26 mouse cellular contexts compared by ENCODE assay signal in the genomic region with DNA sequence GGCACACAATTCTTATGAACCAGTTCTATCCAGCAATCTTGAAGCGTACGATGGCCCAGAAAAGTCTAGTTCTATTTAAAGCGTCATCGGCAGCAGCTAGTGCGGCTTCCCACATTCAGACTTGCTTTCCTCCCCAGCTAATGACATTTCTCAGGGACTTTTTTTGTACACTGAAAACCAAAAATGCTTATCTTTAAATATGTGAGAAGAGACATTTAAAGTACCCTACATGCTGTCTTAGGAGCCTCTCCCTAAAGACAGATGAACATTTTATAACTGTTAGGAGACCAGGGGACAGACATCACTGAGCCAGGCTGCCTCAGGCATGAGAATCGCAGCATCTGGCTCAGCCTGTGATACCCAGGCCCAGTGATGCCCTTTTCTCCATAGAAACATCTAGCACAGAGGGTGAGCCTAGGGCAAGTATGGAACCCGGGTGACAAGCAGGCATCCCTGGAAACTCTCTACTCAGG. TPM values are rescaled to one million over a fixed set of nuclear protein-coding genes. Genes with fewer than 3 reads are reported as not detected.
DNase-seq lines count a peak whose midpoint lies in the region; ATAC-seq and TF ChIP-seq lines count a peak whose summit lies in the region.
"Had no signal": no experiment of that assay in that cellular context is flagged by ENCODE, and none has a peak within 500 bp of the region (broad histone marks: within the 10 kb centered on the region; RNA-seq: fewer than 3 reads in every experiment).

No protein-coding gene starts in this region.

- no peaks in the 10 kb centered on the region for H3K9me3 ChIP-seq in forebrain, embryonic 16.5 days (ENCODE audit: control insufficient read depth, low read length)
- H3K9me3 ChIP-seq in forebrain, embryonic 14.5 days (replicated peaks; ENCODE audit: control insufficient read depth, low read length) = no peaks in the 10 kb centered on the region
- H3K9me3 ChIP-seq in hindbrain, postnatal 0 days (ENCODE audit: low read length) = no peaks in the 10 kb centered on the region
- no peaks in the 10 kb centered on the region; the same call in 1 of the 2 replicates for H3K9me3 ChIP-seq in hindbrain, embryonic 16.5 days (ENCODE audit: control insufficient read depth, low read length)
- H3K9me3 ChIP-seq: hindbrain, embryonic 12.5 days; stomach, embryonic 15.5 days had no signal

- WGBS in forebrain, embryonic 16.5 days = 83% methylated on average over 7 of the region's 7 CpGs
- 85% methylated on average over 7 of the region's 7 CpGs for WGBS in forebrain, embryonic 14.5 days
- 66% methylated on average over 7 of the region's 7 CpGs for WGBS in hindbrain, postnatal 0 days
- 61% methylated on average over 7 of the region's 7 CpGs for WGBS in hindbrain, embryonic 16.5 days
- 31% methylated on average over 7 of the region's 7 CpGs for WGBS in olfactory bulb, adult 2 months

- no peaks in the 10 kb centered on the region for H3K36me3 ChIP-seq in forebrain, embryonic 16.5 days (ENCODE audit: control insufficient read depth, insufficient read depth)
- no peaks in the 10 kb centered on the region for H3K36me3 ChIP-seq in forebrain, embryonic 14.5 days (ENCODE audit: control insufficient read depth, insufficient read depth, low read length)
- H3K36me3 ChIP-seq in hindbrain, postnatal 0 days (ENCODE audit: insufficient read depth, low read length) = no peaks in the 10 kb centered on the region
- H3K36me3 ChIP-seq in hindbrain, embryonic 16.5 days (ENCODE audit: control insufficient read depth, insufficient read depth, low read length) = no peaks in the 10 kb centered on the region
- H3K36me3 ChIP-seq: hindbrain, embryonic 12.5 days; limb, embryonic 12.5 days; liver, embryonic 13.5 days; midbrain, embryonic 10.5 days; stomach, embryonic 15.5 days had no signal

- no peak overlapping the region for H3K4me3 ChIP-seq in forebrain, embryonic 16.5 days (replicated peaks; ENCODE audit: low read length)
- H3K4me3 ChIP-seq in forebrain, embryonic 14.5 days (ENCODE audit: low read depth, low read length) = no peak overlapping the region
- no peak overlapping the region for H3K4me3 ChIP-seq in hindbrain, postnatal 0 days (ENCODE audit: low read length)
- H3K4me3 ChIP-seq in hindbrain, embryonic 16.5 days (ENCODE audit: low read length) = no peak overlapping the region
- H3K4me3 ChIP-seq in olfactory bulb, adult 2 months (ENCODE audit: insufficient read depth, low read depth, low read length) = no peak overlapping the region
- H3K4me3 ChIP-seq: erythroblast, embryonic 14.5 days; hindbrain, embryonic 12.5 days; limb, embryonic 12.5 days; liver, embryonic 13.5 days; midbrain, embryonic 10.5 days; stomach, embryonic 15.5 days had no signal

- H3K27ac ChIP-seq in forebrain, embryonic 16.5 days (ENCODE audit: low read length) = peak overlapping the region; percentile 58
- H3K27ac ChIP-seq in forebrain, embryonic 14.5 days (ENCODE audit: low read depth, low read length) = no peak overlapping the region
- peak overlapping the region; percentile 20; the same call in 1 of the 2 replicates for H3K27ac ChIP-seq in hindbrain, postnatal 0 days
- H3K27ac ChIP-seq in hindbrain, embryonic 16.5 days (ENCODE audit: low read depth, low read length) = no peak overlapping the region; the same call in 1 of the 2 replicates
- H3K27ac ChIP-seq in olfactory bulb, adult 2 months (ENCODE audit: insufficient read depth, low read depth, low read length) = peak overlapping the region; percentile 75
- H3K27ac ChIP-seq: hindbrain, embryonic 12.5 days; limb, embryonic 12.5 days; liver, embryonic 13.5 days; macrophage; midbrain, embryonic 10.5 days; stomach, embryonic 15.5 days had no signal

- no peak for TF ChIP-seq CTCF in hindbrain, postnatal 0 days (IDR thresholded peaks at IDR 0.05; ENCODE audit: low read depth)
- TF ChIP-seq CTCF in olfactory bulb, adult 2 months (IDR thresholded peaks at IDR 0.05; ENCODE audit: insufficient read depth, low read depth, low read length) = no peak

- no peak for ATAC-seq in forebrain, embryonic 16.5 days
- no peak for ATAC-seq in forebrain, embryonic 14.5 days
- no peak for ATAC-seq in hindbrain, postnatal 0 days
- no peak for ATAC-seq in hindbrain, embryonic 16.5 days
- ATAC-seq: CD4-positive, CD25-positive, alpha-beta regulatory T cell, adult 4 months; intestine, embryonic 16.5 days; Patski had no signal

- no peak overlapping the region for H3K4me2 ChIP-seq in forebrain, embryonic 16.5 days (ENCODE audit: low read length)
- H3K4me2 ChIP-seq in forebrain, embryonic 14.5 days (ENCODE audit: low read length) = no peak overlapping the region
- H3K4me2 ChIP-seq in hindbrain, postnatal 0 days (ENCODE audit: low read depth, low read length) = no peak overlapping the region
- H3K4me2 ChIP-seq in hindbrain, embryonic 16.5 days (ENCODE audit: low read length) = no peak overlapping the region
- H3K4me2 ChIP-seq: heart, embryonic 11.5 days; hindbrain, embryonic 12.5 days; limb, embryonic 12.5 days; liver, embryonic 13.5 days; lung, embryonic 14.5 days; stomach, embryonic 15.5 days had no signal

- H3K4me1 ChIP-seq in forebrain, embryonic 16.5 days (replicated peaks; ENCODE audit: control insufficient read depth, insufficient read depth, low read length) = no peaks in the 10 kb centered on the region
- no peaks in the 10 kb centered on the region for H3K4me1 ChIP-seq in forebrain, embryonic 14.5 days (ENCODE audit: control insufficient read depth, insufficient read depth, low read length)
- H3K4me1 ChIP-seq in hindbrain, postnatal 0 days (ENCODE audit: insufficient read depth, low read length) = no peaks in the 10 kb centered on the region
- H3K4me1 ChIP-seq in hindbrain, embryonic 16.5 days (ENCODE audit: control insufficient read depth, insufficient read depth, low read depth, low read length) = no peaks in the 10 kb centered on the region
- peaks cover 3% of the 10 kb centered on the region for H3K4me1 ChIP-seq in olfactory bulb, adult 2 months (ENCODE audit: control insufficient read depth, insufficient read depth, low read length)
- H3K4me1 ChIP-seq: limb, embryonic 12.5 days; liver, embryonic 13.5 days; stomach, embryonic 15.5 days had no signal

- no peak overlapping the region for H3K9ac ChIP-seq in forebrain, embryonic 16.5 days (replicated peaks; ENCODE audit: low read depth, low read length)
- H3K9ac ChIP-seq in forebrain, embryonic 14.5 days (ENCODE audit: low read length) = no peak overlapping the region
- no peak overlapping the region for H3K9ac ChIP-seq in hindbrain, postnatal 0 days (replicated peaks; ENCODE audit: low read length)
- H3K9ac ChIP-seq in hindbrain, embryonic 16.5 days (ENCODE audit: low read depth, low read length) = no peak overlapping the region
- H3K9ac ChIP-seq: hindbrain, embryonic 12.5 days; limb, embryonic 12.5 days; liver, embryonic 13.5 days; lung, embryonic 14.5 days; stomach, embryonic 15.5 days had no signal

- no peaks in the 10 kb centered on the region for H3K27me3 ChIP-seq in forebrain, embryonic 16.5 days (replicated peaks; ENCODE audit: control insufficient read depth, insufficient read depth, low read length)
- H3K27me3 ChIP-seq in forebrain, embryonic 14.5 days (replicated peaks; ENCODE audit: control insufficient read depth, insufficient read depth, low read length) = no peaks in the 10 kb centered on the region
- H3K27me3 ChIP-seq in hindbrain, postnatal 0 days (ENCODE audit: insufficient read depth, low read length) = no peaks in the 10 kb centered on the region
- no peaks in the 10 kb centered on the region for H3K27me3 ChIP-seq in hindbrain, embryonic 16.5 days (replicated peaks; ENCODE audit: control insufficient read depth, insufficient read depth, low read length)
- H3K27me3 ChIP-seq: hindbrain, embryonic 12.5 days; limb, embryonic 12.5 days; liver, embryonic 13.5 days; Patski; stomach, embryonic 15.5 days had no signal

- no peak for DNase-seq in forebrain, embryonic 14.5 days (ENCODE audit: low spot score)
- no peak for DNase-seq in hindbrain, postnatal 0 days (ENCODE audit: low spot score)
- peak; percentile 60 for DNase-seq in retina, postnatal 1 day
- DNase-seq in retina, embryonic 14.5 days (ENCODE audit: low spot score) = no peak
- no peak for DNase-seq in lung, postnatal 14 days
- DNase-seq: adrenal gland, adult 8-10 months; cerebellum, adult 9-11 months; gastrocnemius, postnatal 36 days; heart, postnatal 14 days; kidney, postnatal 36 days; liver, embryonic 13.5 days; lung, embryonic 14.5 days had no signal

- TF ChIP-seq POLR2A in olfactory bulb, adult 2 months (IDR thresholded peaks at IDR 0.05; ENCODE audit: insufficient read depth, low read depth, low read length) = no peak

RNA-seq across cellular contexts. Expression of a gene that starts 11.8 kb away (rescaled TPM):
- 1.1 and 1.3 TPM in 2 replicates for polyA plus RNA-seq in forebrain, embryonic 16.5 days (2015; fragmentation: Nextera tagmentation; extraction: Ambion mirVana)
- polyA plus RNA-seq in forebrain, embryonic 14.5 days (2014; fragmentation: Nextera tagmentation; extraction: Ambion mirVana) = 1.3 and 1.6 TPM in 2 replicates
- total RNA-seq in hindbrain, postnatal 0 days (2014; rRNA removed) = 0.31 and 0.50 TPM in 2 replicates
- polyA plus RNA-seq in hindbrain, postnatal 0 days (2015; fragmentation: Nextera tagmentation; extraction: Ambion mirVana) = 1.0 and 1.6 TPM in 2 replicates
- polyA plus RNA-seq in hindbrain, embryonic 16.5 days (2015; fragmentation: Nextera tagmentation; extraction: Ambion mirVana) = 0.82 and 1.4 TPM in 2 replicates
- polyA plus RNA-seq in olfactory bulb, adult 2 months (2012; ENCODE audit: insufficient read depth, insufficient read length, low replicate concordance, missing spikeins) = not detected in 2 replicates
- total RNA-seq: adrenal gland, adult 8-10 months; gastrocnemius, postnatal 36 days; heart, postnatal 14 days had no signal
- polyA plus RNA-seq: CD4-positive, CD25-positive, alpha-beta regulatory T cell, adult 4 months; erythroblast, embryonic 14.5 days; macrophage had no signal

RNA-seq across cellular contexts. Expression of a gene that starts 39.7 kb away (rescaled TPM):
- 1.3 and 1.7 TPM in 2 replicates for polyA plus RNA-seq in forebrain, embryonic 16.5 days (2015; fragmentation: Nextera tagmentation; extraction: Ambion mirVana)
- 1.3 and 1.6 TPM in 2 replicates for polyA plus RNA-seq in forebrain, embryonic 14.5 days (2014; fragmentation: Nextera tagmentation; extraction: Ambion mirVana)
- 9.3 and 11.3 TPM in 2 replicates for total RNA-seq in hindbrain, postnatal 0 days (2014; rRNA removed)
- 8.3 and 9.1 TPM in 2 replicates for polyA plus RNA-seq in hindbrain, postnatal 0 days (2015; fragmentation: Nextera tagmentation; extraction: Ambion mirVana)
- polyA plus RNA-seq in hindbrain, embryonic 16.5 days (2015; fragmentation: Nextera tagmentation; extraction: Ambion mirVana) = 6.4 and 6.5 TPM in 2 replicates
- polyA plus RNA-seq in olfactory bulb, adult 2 months (2012; ENCODE audit: insufficient read depth, insufficient read length, low replicate concordance, missing spikeins) = not detected in 2 replicates
- total RNA-seq: ES-E14 had no signal
- polyA plus RNA-seq: erythroblast, embryonic 14.5 days; macrophage had no signal

Comparison
In these comparisons a context has a peak if more than half of its experiments do, and no peak if none do; other contexts are left out.
1. H3K27ac ChIP-seq: peak in forebrain, embryonic 16.5 days (single experiment), hindbrain, postnatal 0 days (single experiment) and olfactory bulb, adult 2 months (single experiment); none in forebrain, embryonic 14.5 days (single experiment) and hindbrain, embryonic 16.5 days (single experiment).